Mouse (Mus musculus): ENCODE results near the gene Loxl3.

Gene Loxl3

DNA sequence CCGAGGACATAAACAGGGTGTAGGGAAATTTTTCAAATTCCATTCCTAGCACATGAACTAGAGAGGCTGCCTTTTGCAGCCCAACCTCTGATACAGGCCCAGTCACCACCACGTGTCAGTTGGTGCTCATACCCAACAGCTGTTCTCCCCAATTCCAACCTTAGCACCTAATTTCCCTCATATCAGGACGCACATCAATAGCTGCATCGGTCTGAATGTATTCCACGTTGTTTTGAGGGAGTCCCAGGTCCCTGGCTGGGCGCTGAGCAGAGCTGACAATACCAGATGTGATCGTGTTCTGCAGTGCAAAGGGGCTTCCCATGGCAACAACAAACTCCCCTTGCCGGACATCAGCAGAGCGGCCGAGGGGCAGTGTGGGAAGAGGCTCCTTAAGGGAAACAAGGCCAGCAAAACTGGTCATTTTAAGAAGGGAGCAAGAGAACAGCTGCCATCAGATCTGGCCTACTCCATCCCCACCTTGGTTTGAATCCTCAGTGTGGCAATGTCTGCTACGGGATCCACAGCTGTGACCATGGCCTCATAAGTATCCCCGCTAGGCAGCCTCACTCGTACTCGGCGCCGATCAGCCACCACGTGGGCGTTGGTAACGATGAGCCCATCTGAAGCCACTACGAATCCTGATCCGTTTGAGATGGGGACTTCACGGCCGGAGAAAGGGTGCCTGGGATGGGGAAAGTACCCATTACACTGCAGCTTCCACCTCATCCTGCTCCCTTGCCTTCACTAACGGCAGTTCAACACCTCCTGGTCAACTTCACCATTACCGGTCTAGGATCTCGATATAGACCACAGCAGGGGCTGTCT lies 19.4 kb downstream of the Loxl3 start:
- DNase-seq (ENCODE audit: low read depth) = peak; percentile 67

- peak; percentile 97 for DNase-seq (ENCODE audit: low read depth)
Measured at GRCm38 (mm10) chr6:83054074-83054851, 20.3 kb downstream of the Loxl3 start, which contains the start of gene Aup1. TSS of gene Aup1 (plus strand) at chr6:83054521.

DNA sequence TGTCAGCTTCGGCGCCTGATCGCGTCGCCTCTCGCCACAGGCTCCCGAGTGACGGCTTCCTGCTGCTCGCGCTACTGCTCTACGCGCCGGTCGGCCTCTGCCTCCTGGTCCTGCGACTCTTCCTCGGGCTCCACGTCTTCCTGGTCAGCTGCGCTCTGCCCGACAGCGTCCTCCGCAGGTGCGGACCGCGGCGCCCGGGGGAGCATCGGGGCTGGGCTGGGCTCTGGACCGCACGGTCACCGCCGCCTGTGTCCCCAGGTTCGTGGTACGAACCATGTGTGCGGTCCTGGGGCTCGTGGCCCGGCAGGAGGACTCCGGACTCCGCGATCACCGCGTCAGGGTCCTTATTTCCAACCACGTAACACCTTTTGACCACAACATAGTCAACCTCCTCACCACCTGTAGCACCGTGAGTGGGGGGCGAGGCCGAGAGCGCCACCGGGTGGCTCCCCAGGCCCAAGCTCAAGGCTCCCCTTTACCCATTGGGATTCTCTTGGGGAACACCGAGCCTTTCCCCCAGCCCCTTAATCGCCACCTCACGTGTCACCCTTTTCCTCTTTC lies 21.0 kb downstream of the Loxl3 start, which contains the start of gene Htra2:
Gene Htra2 (minus strand): TSS at position 403 of the 561 bp plus-strand sequence.
- DNase-seq (ENCODE audit: low read depth) = peak; percentile 43

DNA sequence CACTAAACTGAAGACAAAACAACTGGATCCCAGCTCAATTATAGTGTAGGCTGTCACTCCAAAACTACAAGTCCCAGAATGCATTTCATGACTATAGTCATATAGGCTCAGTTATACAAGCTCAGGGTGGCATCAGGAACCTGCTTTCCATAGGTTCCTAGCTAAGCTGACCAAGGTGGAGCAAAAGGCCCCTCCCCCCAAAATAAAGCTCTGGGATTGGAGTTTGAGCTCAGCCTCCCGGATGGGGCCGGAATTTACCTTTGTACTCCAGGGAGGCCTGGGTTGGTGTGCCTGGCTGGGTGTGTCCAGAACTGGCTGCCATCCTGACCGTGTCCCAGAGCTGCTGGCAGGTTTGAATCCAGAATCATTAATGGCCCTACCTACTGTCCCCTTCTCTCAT lies 23.8 kb downstream of the Loxl3 start, which contains the start of gene Dqx1:
Gene Dqx1 (plus strand): TSS at position 55 of the 400 bp plus-strand sequence.
- peak; percentile 36 for DNase-seq (ENCODE audit: low read depth)

DNA sequence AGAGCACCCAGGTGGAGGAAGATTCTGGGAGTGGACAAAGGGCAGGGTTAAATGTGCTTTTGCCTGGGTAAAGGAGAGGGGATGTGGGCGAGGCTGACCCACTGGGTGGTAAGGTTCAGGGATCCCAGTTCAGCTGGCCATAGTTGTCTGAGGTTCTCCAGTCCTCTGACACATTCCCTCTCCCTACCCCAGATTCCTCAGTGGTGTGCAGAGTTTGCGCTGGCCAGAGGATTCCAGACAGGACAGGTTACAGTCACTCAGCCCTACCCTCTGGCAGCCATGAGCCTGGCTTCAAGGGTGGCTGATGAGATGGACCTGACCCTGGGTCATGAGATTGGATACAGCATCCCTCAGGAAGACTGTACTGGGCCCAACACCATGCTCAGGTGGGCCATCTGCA lies 24.8 kb downstream of the Loxl3 start:
- DNase-seq (ENCODE audit: low read depth) = no peak

- DNase-seq (ENCODE audit: low read depth) = no peak
Measured at GRCm38 (mm10) chr6:83065995-83066394, 32.0 kb downstream of the Loxl3 start.

GRCm38 (mm10) chr6:83066441-83066840 lies 32.5 kb downstream of the Loxl3 start:
- DNase-seq (ENCODE audit: low read depth) = no peak

- no peak for DNase-seq (ENCODE audit: low read depth)
Measured at GRCm38 (mm10) chr6:83068221-83068620, 34.2 kb downstream of the Loxl3 start.

- no peak for DNase-seq (ENCODE audit: low read depth)
Measured at GRCm38 (mm10) chr6:83068706-83069487, 34.9 kb downstream of the Loxl3 start.

GRCm38 (mm10) chr6:83069488-83070246 lies 35.7 kb downstream of the Loxl3 start:
- no peak for DNase-seq (ENCODE audit: low read depth)

GRCm38 (mm10) chr6:83070247-83070310 lies 36.1 kb downstream of the Loxl3 start, which contains the start of gene Tlx2:
TSS of gene Tlx2 (minus strand) at chr6:83070293.
- DNase-seq (ENCODE audit: low read depth) = no peak

DNA sequence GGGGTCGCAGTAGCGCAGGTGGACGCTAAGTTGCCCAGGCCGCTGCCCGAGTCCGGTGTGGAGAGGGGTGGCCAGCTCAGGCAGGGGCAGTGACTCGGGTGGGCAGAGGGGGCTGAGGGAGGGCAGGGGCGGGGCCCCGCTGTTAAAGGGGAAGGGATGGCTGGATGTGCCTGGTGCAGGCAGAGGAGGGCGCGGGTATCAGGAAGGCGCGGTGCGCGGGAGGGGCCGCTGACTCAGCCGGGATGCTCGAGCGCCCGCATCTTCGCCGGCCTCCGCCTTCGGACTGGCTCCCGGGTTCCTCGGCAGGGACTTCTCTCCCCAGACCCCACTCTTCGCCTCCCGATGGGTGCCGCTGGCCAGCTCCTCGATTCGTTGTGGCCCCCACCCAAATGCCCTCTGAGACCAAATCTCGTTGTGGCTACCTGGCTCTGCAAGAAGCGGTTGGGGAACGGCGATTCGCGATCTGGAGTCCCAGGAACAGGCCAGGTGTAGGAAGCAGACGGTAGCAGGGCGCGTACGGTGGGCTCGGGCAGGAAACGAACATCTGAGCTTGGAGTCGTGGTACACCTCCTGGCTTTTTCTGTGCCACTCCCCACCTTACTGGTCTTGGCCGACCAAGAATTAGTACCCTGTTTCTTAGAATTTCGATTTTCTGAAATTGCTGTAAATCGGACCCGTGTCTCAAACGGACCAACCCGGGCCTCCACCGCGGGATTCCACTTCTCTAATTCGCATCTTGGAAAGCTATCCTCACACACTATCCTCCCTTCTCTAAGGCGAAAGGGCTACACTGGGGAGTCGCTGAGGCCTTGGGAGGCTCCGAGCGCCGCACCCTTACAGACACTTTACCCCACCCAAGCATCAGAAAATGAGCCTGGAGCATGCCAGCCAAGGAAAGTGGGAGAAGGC lies 36.6 kb downstream of the Loxl3 start:
- no peak for DNase-seq (ENCODE audit: low read depth)

DNA sequence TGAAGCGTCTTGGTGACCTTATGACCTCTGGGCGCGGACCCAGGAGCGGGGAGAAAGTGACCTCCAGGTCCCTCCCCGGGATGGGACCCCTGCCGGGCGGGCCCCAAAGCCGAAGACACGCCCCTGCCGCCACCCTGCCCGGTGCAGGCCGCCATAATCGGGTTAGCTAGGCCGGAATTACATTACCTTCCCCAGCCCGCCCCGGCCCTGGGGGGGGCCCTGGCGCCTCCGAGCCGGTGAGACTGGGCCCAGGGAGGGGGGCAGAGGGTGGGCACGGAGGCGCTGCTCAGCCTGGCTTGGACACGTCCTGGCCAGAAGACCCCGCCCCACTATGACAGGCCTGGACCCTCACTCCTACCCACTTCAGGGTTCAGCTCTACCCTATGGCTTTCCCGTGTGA lies 37.2 kb downstream of the Loxl3 start:
- DNase-seq (ENCODE audit: low read depth) = no peak

DNA sequence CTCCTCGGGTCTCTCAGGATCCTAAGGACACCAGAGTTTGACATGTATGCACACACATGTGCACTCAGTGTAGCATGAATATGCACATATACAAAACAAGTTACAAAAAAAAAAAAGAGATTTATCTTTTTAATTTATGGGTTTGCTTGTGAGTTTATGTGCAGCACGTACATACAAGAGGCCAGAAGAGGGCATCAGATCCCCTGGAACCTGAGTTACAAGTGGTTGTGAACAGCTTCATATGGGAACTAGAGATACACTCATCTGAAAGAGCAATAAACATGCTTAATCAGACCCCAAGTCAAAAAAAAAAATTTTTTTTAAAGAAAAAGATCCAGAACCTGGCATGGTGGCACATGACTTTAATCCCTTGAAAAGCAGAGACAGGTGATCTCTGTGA lies 41.0 kb downstream of the Loxl3 start:
- DNase-seq (ENCODE audit: low read depth) = peak; percentile 72

DNA sequence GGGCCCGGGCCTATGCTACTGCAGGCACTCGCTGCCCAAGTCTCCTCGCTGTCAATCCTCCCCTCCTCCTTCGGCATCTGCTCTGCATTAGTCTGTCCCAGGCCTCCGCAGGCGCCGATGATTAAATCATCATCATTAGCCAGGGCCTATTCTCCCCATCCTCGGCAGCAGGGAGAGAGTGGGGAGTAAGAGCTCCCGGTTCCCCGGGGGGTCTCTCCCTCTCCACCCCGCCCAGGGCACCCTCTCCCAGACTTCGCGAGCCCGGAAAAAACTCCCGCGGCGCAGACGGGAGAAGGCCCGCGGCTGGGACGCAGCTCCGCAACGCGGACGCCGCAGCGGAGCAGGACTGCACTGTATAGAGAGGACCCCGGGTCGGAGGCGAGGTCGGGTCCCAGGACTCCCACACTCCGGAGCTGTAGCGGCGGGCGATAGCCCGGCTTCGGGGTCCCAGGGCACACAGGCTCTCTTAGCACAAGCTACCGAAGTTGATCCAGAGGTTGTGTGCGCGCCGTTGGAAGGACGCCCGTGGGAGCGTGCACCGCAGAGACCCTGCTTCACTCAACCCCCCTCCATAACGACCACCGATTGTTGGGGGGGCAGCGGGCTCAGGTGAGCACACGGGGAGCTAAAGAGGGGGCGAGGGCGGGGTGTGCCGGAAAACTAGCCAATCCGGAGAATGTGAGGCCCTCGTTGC lies 43.8 kb downstream of the Loxl3 start, which contains the start of gene Pcgf1:
Gene Pcgf1 (plus strand): TSS at position 240 of the 694 bp plus-strand sequence.
- peak; percentile 31 for DNase-seq (ENCODE audit: low read depth)

DNA sequence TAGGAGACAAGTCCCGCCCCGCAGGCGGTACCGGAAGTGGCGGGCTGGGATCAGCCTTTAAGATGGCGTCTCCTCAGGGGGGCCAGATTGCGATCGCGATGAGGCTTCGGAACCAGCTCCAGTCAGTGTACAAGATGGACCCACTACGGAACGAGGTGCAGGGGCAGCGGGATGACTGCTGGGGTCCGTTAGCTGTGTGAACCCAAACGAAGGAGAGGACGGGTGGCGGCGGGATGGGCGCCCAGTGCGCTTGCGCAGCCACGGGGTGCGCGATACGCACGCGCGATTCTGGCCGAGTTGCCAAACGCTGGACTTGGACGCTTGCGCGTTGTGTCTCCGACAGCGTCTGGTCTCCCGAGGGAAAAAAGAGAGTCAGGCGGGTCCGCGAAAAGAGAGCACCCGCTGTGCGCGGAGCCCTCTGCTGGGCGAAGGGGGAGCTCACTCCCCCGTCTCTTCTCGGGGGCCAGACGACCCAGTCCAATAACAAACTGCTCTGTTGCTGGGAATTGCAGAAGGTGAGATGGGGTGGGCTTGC lies 44.4 kb downstream of the Loxl3 start:
- DNase-seq (ENCODE audit: low read depth) = peak; percentile 97

DNA sequence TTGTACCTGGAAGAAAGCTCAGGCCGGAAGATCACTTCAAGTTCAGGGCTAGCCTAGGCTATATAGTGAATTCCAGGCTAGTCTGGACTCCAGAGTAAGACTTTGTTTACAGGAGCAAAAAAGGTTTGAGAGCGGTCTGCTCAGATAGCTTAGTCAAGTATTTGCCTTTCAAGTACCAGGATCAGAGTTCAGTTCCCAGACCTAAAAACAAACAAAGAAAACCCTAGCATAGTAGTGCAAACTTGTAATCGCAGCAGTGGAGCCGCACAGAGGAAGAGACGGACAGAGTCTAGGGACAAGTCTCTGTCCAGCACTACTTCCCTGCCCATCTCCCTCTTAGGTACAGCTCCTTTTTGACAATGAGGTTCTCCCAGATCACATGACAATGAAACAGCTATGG lies 46.2 kb downstream of the Loxl3 start:
- DNase-seq (ENCODE audit: low read depth) = no peak

DNA sequence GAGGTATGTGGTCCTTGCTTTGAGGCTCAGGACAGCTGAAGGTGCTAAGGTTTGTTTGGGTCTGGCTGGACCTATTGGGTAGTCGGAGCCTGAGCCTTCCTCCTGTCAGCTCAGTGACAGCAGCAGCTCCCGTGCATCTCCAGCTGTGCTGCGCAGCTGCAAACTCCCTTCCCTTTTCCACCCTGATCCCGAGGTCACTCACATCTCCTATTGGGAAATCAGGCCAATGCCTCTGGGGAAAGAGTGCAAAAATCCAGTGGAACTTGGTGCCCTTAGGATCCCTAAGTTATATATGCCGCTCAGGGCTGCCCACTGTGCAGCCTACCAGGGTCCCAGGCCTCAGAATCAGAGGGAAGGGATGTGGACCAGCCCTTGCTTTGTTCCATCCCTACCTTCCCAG lies 49.5 kb downstream of the Loxl3 start:
- no peak for DNase-seq (ENCODE audit: low read depth)

GRCm38 (mm10) chr6:83084477-83084876 lies 50.5 kb downstream of the Loxl3 start:
- DNase-seq (ENCODE audit: low read depth) = no peak

Data from 416B (cell line).